Mouse (Mus musculus) kidney, postnatal 14 days (tissue): ENCODE data around the gene Cnn3.
A peak's percentile ranks its signal among the peaks of the same experiment; 100 is the strongest.

ENCODE experiments used
- DNase-seq: peaks from one replicate; pipeline ENCODE4 v3.0.0; 2022; ENCODE audit warnings: mixed read lengths

Gene Cnn3

DNA sequence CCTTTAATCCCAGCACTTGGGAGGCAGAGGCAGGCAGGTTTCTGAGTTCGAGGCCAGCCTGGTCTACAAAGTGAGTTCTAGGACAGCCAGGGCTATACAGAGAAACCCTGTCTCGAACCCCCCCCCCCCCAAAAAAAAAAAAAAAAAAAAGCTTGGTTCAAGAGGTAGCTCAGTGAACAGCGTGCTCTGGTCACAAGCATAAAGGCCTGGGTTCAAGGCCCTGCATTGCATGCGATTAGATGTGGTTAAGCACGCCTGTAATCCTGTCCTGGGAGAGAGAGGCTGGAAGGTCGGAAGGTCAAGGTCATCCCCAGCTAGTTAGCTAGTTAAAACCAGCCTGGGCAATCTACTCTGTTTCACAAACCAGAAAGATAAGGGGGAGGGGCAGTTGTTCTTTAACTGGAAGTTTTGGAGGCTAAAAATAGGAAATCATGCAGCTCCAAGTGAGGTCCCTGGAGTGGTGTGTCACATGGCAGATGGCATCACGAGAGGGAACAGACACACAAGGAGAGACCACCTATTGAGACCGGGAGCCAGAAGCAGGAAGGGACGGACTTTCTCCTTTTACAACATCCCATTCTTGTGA lies 7.4 kb upstream of the Cnn3 start:
- no peak for DNase-seq

DNA sequence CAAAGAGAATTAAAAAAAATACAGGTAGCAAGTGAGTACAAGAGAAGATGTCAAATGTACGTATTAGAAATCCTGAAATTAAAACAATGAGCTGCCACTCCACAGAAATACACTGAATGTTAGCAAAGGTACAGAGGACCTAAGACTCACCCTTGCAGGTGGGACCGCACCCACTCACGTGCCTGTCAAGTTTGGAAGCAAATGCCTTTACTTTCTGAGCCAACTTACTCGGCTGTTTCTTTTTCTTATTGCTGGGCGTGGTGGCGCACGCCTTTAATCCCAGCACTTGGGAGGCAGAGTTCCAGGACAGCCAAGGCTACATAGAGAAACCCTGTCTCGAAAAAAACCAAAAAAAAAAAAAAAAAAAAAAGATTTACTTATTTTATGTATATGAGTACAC lies 3.9 kb upstream of the Cnn3 start:
- DNase-seq = no peak

DNA sequence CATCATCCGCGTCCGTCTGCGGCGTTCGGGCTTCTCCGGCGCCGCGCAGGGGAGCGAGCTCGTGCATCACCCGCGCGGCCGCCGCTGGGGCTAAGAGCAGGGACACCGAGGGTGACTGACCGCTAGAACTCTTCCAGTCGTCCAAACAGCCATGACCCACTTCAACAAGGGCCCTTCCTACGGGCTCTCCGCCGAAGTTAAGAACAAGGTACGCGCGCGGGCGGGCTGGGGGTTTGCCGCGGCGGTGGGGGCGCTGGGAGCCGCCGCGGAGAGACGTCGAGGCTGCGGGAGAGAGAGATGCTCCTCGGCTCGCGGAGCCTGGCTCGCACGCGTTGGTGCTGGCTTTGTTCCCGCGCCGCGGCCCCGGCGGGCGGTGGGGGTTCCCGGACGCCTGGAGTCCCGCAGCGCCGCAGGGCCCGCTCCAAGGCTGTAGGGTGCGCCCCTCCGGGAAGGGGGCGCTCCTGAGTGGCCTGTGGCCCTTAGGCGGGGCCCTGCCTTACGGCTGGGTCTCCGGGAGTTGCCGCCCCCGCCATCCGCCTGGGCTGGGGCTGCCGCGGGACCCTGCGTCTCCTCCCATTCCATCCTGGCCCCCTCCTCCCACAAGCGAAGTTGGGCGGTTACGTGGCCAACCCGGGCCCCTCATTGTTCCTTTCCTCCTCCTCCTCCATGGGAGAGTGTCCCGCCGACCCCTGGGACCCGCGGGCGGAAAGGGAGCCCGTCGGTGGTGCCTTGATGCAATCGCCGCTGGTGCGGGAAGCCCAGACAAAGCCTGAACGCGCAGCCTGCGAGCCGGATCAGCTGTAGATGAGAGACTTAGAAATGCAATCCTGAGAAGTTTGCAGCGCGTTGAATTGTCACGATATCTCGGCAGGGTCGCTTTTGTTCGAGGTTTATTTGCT lies 573 bp downstream of the Cnn3 start:
- DNase-seq = peak; percentile 88

DNA sequence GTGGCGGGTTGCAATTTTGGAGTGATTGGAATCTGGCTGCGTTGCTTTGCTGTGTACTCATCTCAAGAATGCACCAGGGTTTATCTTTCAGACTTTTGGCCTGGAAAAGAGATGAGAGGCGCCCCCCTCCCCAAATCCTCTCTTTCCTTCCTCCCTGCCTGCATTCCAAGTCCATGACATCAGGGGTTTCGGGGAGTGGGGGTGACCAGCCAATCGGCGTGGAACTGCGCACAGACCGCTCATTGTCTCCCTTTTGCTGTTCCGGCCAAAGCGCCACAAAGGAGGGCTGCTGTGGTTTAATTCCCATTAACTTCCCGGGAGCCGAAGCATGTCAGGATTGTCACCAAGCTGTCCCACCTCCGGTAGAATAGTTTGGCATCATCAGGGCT lies 1.2 kb downstream of the Cnn3 start:
- DNase-seq = peak; percentile 76

DNA sequence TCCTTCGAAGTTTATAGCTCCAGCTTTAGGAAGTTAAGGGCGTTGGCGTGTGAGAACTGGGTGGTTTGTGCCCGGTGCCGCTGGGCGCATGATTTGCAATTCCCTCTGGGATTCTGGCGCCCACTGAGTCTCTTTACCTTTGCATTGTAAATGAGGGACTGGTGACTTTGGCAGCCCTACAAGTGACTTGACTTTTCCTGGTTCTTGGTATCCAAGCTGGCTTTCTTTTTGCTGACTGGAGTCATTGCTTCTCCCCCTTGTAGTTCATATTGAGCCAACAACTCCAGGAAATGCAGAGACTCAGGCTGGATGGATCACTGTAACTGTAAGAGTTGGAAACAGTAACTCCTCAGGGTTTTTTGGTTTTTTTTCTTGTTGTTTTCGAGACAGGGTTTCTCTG lies 1.9 kb downstream of the Cnn3 start:
- DNase-seq = peak; percentile 58

DNA sequence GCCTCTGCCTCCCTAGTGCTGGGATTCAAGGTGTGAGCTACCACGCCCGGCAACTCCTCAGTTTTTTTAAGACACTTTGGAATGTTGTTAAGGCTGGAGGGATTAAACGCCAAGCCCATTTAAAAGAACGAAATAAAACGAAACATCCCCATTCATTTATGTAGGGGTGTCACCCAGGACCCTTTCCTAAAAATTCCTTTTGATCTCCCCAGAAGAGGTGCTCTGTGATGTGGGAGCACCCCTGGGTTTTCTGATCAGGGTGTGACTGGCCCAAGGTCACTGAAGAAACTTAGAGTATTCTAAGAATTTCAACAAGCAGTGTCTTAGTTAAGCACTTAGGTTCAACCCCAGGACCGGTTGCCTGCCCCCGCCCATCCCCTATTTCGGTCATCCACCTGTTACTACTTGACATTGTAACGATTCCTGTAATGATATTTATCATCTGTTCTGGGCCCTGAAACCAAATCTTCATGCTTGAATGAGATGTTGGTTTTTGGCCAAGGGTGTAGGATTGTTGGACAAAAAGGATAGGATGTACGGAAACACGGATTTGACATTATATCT lies 2.5 kb downstream of the Cnn3 start:
- DNase-seq = no peak

DNA sequence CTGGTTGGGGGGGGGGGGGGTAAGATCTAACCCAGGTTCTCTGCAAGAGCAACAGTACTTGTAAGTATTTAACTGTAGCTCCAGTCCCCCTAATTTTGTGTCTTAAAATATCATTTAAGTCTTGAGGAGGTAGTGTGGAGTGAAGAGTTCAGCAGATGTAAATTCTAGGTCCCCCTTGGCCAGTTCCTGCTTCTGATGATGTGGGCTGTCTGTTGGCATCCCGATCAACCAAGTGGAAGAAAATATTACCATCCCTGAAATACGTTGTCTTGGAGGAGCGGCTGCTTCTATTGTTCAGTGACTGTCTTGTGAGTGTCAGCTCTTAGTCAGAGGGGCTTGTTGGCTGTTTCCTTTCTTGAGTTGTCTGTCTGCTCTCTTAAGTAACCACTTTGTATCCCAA lies 3.2 kb downstream of the Cnn3 start:
- DNase-seq = no peak

GRCm38 (mm10) chr3:121430289-121430936 lies 4.1 kb downstream of the Cnn3 start:
- no peak for DNase-seq

GRCm38 (mm10) chr3:121433359-121433758 lies 7.1 kb downstream of the Cnn3 start:
- DNase-seq = no peak

DNA sequence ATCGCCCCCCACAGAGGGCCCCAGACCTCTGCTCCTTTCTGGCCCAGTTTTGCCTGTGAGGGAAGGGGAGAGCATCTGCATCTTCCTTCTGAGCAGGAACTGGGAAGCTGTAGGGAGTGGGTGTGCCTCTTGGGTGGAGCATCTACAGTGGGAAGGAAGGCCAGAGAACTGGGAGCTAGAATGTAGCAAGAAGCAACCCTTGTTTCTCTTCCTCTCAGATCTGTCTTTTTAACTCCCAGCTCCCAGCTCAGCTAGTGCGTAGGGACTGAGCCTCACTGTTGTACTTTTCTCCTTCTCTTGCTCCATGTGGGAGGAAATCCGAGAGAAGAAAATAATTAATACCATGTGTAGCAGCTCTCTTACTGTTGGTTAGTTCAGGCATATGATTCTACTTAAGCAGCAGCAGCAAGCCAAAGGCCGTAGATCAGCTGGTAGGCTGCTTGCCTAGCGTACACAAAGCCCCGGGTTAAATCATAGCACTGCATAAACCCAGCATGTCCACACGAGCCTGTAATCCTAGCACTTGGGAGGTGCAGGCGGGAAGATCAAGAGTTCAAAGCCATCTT lies 7.8 kb downstream of the Cnn3 start:
- no peak for DNase-seq

DNA sequence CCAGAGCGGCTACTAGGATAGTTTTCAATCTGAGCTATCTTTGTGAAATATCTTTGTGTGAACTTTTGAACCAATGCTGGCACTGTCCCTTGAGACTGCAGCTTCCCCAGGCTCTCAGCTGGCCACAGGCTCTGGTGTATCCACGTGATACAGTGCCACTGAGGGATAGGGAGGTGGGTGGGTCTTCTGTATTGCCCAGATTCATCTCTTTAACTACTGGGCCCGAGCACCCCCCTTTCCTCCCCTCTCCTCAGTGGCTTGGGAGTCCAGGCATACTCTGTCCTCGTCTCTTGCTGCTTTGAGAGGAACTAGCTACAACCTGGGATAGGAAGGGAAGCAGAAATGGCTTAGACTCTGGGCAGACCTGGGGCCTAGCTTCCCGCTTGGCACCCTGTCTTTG lies 9.0 kb downstream of the Cnn3 start:
- DNase-seq = no peak

DNA sequence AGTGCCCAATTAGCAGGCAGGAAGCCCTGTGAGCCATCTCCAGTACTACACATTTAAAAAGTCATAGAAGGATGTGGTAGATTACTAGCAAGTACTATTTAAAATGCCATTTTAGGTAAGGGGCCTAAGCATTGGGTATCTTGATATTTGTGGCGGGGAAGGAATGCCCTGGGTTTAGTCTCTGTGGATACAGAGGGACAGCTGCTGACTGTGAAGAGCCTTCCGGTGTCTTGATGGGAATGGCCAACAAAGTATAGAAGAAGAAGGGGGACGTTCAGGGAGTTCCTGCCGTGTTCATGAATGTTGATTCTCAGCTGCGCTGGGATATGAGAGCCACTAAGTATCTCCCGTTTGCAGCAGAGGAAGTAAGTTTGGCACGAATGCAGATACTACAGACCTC lies 10.8 kb downstream of the Cnn3 start:
- no peak for DNase-seq

- DNase-seq = peak; percentile 43
Observed at GRCm38 (mm10) chr3:121437996-121438395, 11.7 kb downstream of the Cnn3 start.

DNA sequence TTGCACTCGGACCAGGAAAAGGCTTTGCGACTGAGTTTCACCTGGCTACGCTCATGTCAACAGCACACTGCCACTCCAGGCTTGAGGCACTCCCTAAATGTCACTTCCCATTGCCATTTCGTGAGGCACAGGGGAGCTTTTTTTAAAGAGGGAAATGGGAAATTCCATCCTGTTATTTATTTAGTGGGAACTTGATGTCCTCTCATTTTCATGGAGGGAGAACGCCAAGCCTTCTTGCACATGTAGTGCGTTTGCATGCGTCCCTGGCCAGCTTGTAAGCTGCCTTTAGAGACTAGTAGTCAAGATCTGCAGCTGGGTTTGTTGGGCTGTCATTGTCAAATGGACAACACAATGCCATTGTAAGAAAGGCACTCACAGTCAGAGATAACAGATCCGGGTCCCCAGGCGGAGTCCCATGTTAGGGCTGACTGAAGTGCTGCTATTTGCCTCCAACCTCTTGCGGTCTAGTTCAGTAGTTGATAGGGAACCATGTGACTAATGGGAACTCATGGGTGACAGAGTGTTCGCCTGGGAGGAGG lies 13.4 kb downstream of the Cnn3 start:
- no peak for DNase-seq

GRCm38 (mm10) chr3:121441504-121441903 lies 15.2 kb downstream of the Cnn3 start:
- no peak for DNase-seq

DNA sequence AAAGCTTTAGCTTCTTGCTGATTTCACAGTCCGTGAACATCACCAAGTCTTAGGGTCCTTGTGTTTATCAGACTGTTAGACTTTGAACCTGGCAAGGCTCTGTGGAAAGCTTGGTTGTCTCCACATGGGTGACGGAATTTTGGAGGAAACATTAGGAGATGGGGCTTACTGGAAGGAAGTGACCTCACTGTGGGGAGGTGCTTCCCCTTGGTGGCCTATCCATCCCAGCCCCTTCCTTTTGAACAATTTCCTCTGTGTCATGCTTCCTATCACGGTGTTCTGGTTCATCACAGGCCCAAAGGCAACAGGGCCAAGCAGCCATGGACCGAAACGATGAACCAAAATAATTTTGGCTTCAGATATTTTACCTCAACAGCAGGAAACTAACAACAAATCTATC lies 16.0 kb downstream of the Cnn3 start:
- DNase-seq = no peak

DNA sequence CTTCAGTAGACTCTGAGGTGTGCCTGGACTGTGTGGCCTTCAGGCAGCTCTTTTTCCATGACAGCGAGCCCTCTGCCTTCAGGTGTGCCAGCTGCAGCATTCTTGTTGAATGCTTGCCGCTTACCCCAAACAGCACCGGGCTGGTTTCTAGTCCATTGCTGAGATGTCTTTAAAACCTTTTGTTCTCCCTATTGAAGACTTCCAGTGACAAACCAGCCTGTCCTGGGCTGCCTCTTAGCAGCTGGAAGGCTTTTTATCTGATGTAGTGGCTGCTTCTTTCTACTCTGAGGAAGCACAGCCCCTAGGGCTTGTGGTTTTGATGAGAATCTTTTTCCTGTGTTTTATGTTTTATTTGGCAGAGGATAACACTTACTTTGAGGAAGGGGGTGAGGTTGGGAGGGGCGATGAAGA lies 17.6 kb downstream of the Cnn3 start:
- DNase-seq = no peak

DNA sequence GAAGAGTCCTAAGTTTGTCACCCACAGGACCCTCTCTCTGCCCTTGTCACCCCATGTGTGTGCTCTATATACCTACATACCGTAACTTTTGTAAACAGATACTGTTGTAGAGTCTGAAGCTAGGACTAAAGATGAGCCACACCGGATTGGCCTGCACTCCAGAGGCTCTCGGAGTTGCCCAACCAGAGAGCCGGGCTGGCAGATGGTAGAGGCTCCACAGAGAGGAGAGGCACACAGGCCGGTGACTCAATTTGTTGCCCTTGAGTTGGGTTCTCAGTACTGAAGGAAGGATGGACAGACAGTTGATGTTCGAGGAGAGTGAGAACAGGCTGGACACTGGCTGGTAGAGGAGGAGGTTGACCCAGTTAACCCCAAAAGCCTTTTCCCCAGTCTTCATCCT lies 18.1 kb downstream of the Cnn3 start:
- no peak for DNase-seq

DNA sequence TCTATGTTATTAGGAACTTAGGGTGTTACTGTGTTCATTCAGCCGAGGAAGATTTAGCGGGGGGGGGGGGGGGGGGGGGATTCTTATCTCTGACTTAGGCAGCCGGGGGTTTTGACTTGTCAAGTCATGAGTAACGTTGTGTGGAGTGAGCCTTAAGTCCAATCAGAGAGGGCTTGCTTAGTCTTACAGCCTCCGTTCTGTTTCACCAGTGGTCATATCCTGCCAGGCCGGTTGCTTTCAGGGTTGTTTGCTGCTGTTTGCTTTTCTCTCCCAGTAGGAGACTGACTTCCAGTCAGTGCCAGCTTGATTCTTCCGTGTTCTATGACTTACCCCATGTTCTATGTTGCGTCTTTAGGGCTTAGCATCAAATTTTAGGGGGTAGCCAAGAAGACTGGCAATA lies 20.2 kb downstream of the Cnn3 start:
- DNase-seq = no peak

- peak; percentile 59 for DNase-seq
Observed at GRCm38 (mm10) chr3:121448029-121448468, 21.8 kb downstream of the Cnn3 start.

GRCm38 (mm10) chr3:121448606-121449005 lies 22.3 kb downstream of the Cnn3 start:
- no peak for DNase-seq

- DNase-seq = no peak
Observed at GRCm38 (mm10) chr3:121449527-121449926, 23.2 kb downstream of the Cnn3 start.

DNA sequence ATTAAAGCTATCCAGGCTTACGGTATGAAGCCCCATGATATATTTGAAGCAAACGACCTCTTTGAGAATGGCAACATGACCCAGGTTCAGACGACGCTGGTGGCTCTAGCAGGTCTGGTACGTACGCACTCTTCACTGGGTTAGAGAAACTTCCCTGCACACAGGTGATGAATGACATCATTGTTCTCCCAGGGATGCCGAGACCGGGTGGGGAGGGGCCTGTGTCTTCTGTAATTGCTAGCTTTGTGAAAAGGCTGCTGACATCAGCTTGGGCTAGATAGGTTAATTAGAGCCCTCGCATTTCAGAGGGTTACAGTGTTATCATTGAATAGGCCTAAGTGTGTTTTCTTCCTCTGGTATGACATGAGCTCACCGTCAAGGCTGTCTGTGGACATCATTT lies 25.1 kb downstream of the Cnn3 start:
- no peak for DNase-seq
